Mouse (Mus musculus) testis, adult 2 months (tissue): ENCODE results near the gene Kirrel.

ENCODE experiments used
- CTCF ChIP-seq: fragments of 200-500 bp; IDR thresholded peaks from 2 replicates; pipeline ENCODE4 v1.5.1; 2012; ENCODE audit warnings: low read depth, mild to moderate bottlenecking, inconsistent platforms, low read length, moderate library complexity; ENCODE audit not compliant: control insufficient read depth, insufficient read depth, insufficient replicate concordance
- POLR2A ChIP-seq: fragments of 200-500 bp; IDR thresholded peaks from 2 replicates; pipeline ENCODE4 v1.6.1; 2012; ENCODE audit warnings: low read depth, mild to moderate bottlenecking, inconsistent platforms, low read length, moderate library complexity; ENCODE audit not compliant: control insufficient read depth

- no peak for TF ChIP-seq POLR2A
- no peak for TF ChIP-seq CTCF
Observed at GRCm38 (mm10) chr3:87174096-87174768, at the start of gene Kirrel.
